Mouse (Mus musculus): ENCODE measurements around the gene Gm3543.
"Not testable (repeated sequence)": the region's sequence is repeated elsewhere in the genome, so short reads cannot be mapped to it uniquely, and the experiment has no call there.

The Gm3543 gene

DNA sequence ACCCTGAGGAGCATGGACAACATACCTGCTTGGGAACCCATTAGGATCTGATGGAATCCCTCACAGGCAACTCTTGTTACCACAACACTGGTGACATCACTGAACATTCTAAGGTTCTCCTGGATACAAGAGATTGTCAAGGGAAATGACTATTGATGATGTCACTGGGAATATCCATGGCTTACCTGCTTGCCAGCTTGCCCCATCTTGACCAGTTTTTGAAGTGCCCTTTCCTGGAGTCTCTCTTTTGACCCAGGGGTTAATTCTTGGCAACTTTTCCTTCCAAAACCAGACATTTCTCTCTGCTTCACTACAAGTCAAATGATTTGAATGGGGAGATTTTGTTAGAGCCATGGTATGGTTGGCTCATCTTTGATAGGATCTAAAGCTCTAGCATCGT, at the start of gene Gm3543:
Gm3543 (minus strand) TSS at position 101 of the 400 bp plus-strand sequence.
- not testable (repeated sequence) for DNase-seq (ENCODE audit: low spot score in 2 of 2)

DNA sequence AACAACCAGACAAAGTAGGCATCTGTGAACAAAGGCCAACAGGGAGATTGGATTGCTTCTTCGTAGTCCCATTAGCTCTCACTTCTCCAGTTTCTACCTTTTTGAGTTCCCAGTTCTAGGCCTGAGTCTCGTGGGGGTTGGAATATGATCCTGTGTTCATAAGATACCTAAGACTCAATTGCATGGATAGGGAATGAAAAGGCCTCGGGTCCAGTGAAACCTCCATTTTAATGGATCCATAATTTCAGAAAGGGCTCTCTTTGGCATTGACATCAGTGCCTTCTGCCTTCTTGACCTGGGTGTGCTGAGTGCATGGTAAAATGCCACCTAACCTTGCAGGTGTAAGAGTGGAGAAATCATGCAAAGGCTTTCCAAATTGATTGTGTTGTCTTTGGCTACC, 14.5 kb downstream of the Gm3543 start:
- DNase-seq (ENCODE audit: low spot score in 2 of 2), result peak in 1 of 2 experiments; percentile 56

- not testable (repeated sequence) for DNase-seq (ENCODE audit: low spot score in 2 of 2)
These were observed 15.3 kb downstream of the Gm3543 start, which contains the start of gene Gm6401 for GRCm38 (mm10) chr14:41967827-41968226. Gene Gm6401 (minus strand): TSS chr14:41967927.

DNA sequence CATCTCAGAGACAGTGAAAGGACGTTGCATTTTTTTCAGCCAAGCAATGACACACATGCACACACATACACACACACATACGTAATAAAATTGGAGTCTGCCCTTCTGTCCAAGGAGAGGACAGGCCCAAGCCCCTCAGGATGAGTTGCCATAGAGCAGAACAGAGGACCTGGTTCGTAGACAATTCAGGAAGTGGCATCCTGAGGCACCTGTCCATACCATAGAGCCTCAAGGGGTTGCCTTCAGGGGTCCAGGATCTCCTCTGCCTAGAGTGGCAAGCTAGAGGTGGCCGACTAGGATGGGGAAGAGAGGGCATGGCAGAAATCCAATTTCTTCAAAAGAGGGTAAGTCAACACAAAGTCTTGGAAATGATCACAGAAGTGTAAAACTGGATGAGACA, 19.0 kb downstream of the Gm3543 start:
- DNase-seq (ENCODE audit: low spot score in 2 of 2), result peak in 1 of 2 experiments; percentile 57

GRCm38 (mm10) chr14:41943695-41944094, 39.4 kb downstream of the Gm3543 start, which contains the start of gene 1700024B05Rik:
Gene 1700024B05Rik (plus strand): TSS chr14:41943995.
- DNase-seq (ENCODE audit: low spot score in 2 of 2), result not testable (repeated sequence)
